Mouse (Mus musculus) heart, adult 2 months (tissue): ENCODE results near the gene Tax1bp3. TPM values are rescaled to one million over a fixed set of nuclear protein-coding genes. Genes with fewer than 3 reads are reported as not detected.

Experiments used
- DNase-seq, 2 experiments: peaks; one replicate each; pipeline ENCODE4 v3.0.0; 2021
- H3K27ac ChIP-seq: fragments of 200-600 bp; 2 replicates; pipeline ENCODE4 v1.8.1; 2022
- H3K27me3 ChIP-seq: fragments of 200-500 bp; 2 replicates; pipeline ENCODE4 v1.6.1; 2012; ENCODE audit warnings: mild to moderate bottlenecking, low read length, inconsistent platforms, mixed read lengths; ENCODE audit not compliant: control insufficient read depth, insufficient read depth
- H3K36me3 ChIP-seq: fragments of 200-500 bp; 2 replicates; pipeline ENCODE4 v1.6.1; 2012; ENCODE audit warnings: low read length, inconsistent platforms; ENCODE audit not compliant: control insufficient read depth, insufficient read depth
- H3K4me1 ChIP-seq: fragments of 200-500 bp; 2 replicates; pipeline ENCODE4 v1.6.1; 2011; ENCODE audit warnings: low read length; ENCODE audit not compliant: control insufficient read depth, insufficient read depth
- H3K4me3 ChIP-seq: fragments of 200-600 bp; 2 replicates; pipeline ENCODE4 v1.8.1; 2022
- H3K79me2 ChIP-seq: fragments of 200-500 bp; replicated peaks from 2 replicates; pipeline ENCODE4 v1.6.1; 2012; ENCODE audit warnings: mild to moderate bottlenecking, inconsistent platforms, low read length, moderate library complexity, mixed read lengths; ENCODE audit not compliant: control insufficient read depth, insufficient read depth
- H3K9ac ChIP-seq: fragments of 200-500 bp; 2 replicates; pipeline ENCODE4 v1.6.1; 2012; ENCODE audit warnings: low read depth, mild to moderate bottlenecking, control low read depth, inconsistent platforms, low read length, mixed read lengths
- CTCF ChIP-seq: fragments of 200-600 bp; IDR thresholded peaks from 2 replicates; pipeline ENCODE4 v1.8.1; 2022; ENCODE audit warnings: antibody characterized with exemption, mild to moderate bottlenecking, moderate library complexity
- EP300 ChIP-seq: fragments of 200-500 bp; IDR thresholded peaks from 2 replicates; pipeline ENCODE4 v1.6.1; 2011; ENCODE audit warnings: low read depth, low read length, control low read depth; ENCODE audit not compliant: insufficient read depth
- POLR2A ChIP-seq: fragments of 200-500 bp; IDR thresholded peaks from 2 replicates; pipeline ENCODE4 v1.6.1; 2011; ENCODE audit warnings: mild to moderate bottlenecking, low read depth, low read length, control low read depth; ENCODE audit not compliant: insufficient read depth
- WGBS: fragments of 180-500 bp; shearing (Covaris S2); methylation state at CpG from one replicate; pipeline ENCODE4 v1.1.7; 2018; 5-methylcytosine and 5-hydroxymethylcytosine counted together
- intact Hi-C: fragments of 180-260 bp; cut with DNase I; formaldehyde crosslinking; loops from one replicate; pipeline ENCODE4 v1.15.1; 2025
- polyA plus RNA-seq: library from polyadenylated mRNA; depleted of rRNA; stranded (reverse); fragments of >200 nt; gene quantifications from 2 replicates; pipeline ENCODE4 v1.2.3, GENCODE M21; 2012
- total RNA-seq, 2 experiments: library from RNA; stranded (reverse); gene quantifications; 2 replicates each; pipeline ENCODE4 v1.2.3; 2021

Gene Tax1bp3
- total and polyA plus RNA-seq, 3 experiments: 45.0 to 60.4 (median 48.5) TPM

GRCm38 (mm10) chr11:73168576-73168975, 8.3 kb upstream of the Tax1bp3 start:
- intact Hi-C loops: loop anchor here (5.0 kb wide), 1 partner anchor 34 kb away; no protein-coding TSS in a partner anchor
- no peak for DNase-seq
- H3K9ac ChIP-seq: no peak overlapping the region
- no peak overlapping the region for H3K27ac ChIP-seq
- peaks cover 5% of the 10 kb centered on the region; the same call in 1 of the 2 replicates for H3K36me3 ChIP-seq
- WGBS: 68% methylated on average over 6 of the region's 6 CpGs
- no peaks in the 10 kb centered on the region for H3K79me2 ChIP-seq
- no peaks in the 10 kb centered on the region for H3K27me3 ChIP-seq
- no peak overlapping the region for H3K4me3 ChIP-seq
- H3K4me1 ChIP-seq: peaks cover 16% of the 10 kb centered on the region
- no peak for TF ChIP-seq POLR2A
- TF ChIP-seq CTCF: no peak
- no peak for TF ChIP-seq EP300

- Histone ChIP-seq H3K4me3 (no peak overlapping the region), H3K36me3 (peaks cover 5% of the 10 kb centered on the region; the same call in 1 of the 2 replicates), H3K9ac (no peak overlapping the region), H3K79me2 (no peaks in the 10 kb centered on the region), H3K27me3 (no peaks in the 10 kb centered on the region), H3K27ac (no peak overlapping the region), H3K4me1 (peaks cover 16% of the 10 kb centered on the region)
- DNase-seq: peak; percentile 43 to 59
- TF ChIP-seq EP300 (no peak), CTCF (peak; percentile 79), POLR2A (no peak)
- intact Hi-C loops: loop anchor here (5.0 kb wide), 1 partner anchor 33 kb away; no protein-coding TSS in a partner anchor
- 53% methylated on average over 4 of the region's 4 CpGs for WGBS
These were observed 7.7 kb upstream of the Tax1bp3 start for GRCm38 (mm10) chr11:73169231-73169630.

- Histone ChIP-seq H3K27ac (peak overlapping the region; percentile 61), H3K4me3 (no peak overlapping the region), H3K4me1 (peaks cover 19% of the 10 kb centered on the region), H3K36me3 (peaks cover 10% of the 10 kb centered on the region), H3K27me3 (no peaks in the 10 kb centered on the region), H3K9ac (no peak overlapping the region; the same call in 1 of the 2 replicates), H3K79me2 (peaks cover 2% of the 10 kb centered on the region)
- 20% methylated on average over 5 of the region's 5 CpGs for WGBS
- intact Hi-C loops: no loop called here
- TF ChIP-seq EP300 (0 out of 2 replicates have a peak, but pooled peaks have one; percentile 44), POLR2A (peak; percentile 18; the same call in 1 of the 2 replicates), CTCF (no peak)
- peak; percentile 65 to 80 for DNase-seq
These were observed 4.7 kb upstream of the Tax1bp3 start for GRCm38 (mm10) chr11:73172186-73172585.

GRCm38 (mm10) chr11:73175612-73176011, 1.3 kb upstream of the Tax1bp3 start:
- H3K9ac ChIP-seq: no peak overlapping the region
- H3K27ac ChIP-seq: no peak overlapping the region
- no peak for DNase-seq
- 38% methylated on average over 8 of the region's 8 CpGs for WGBS
- H3K4me3 ChIP-seq: peak overlapping the region; percentile 94
- no peaks in the 10 kb centered on the region for H3K27me3 ChIP-seq
- H3K4me1 ChIP-seq: peaks cover 23% of the 10 kb centered on the region
- intact Hi-C loops: no loop called here
- H3K79me2 ChIP-seq: peaks cover 2% of the 10 kb centered on the region
- H3K36me3 ChIP-seq: peaks cover 10% of the 10 kb centered on the region
- no peak for TF ChIP-seq POLR2A
- TF ChIP-seq EP300: no peak
- no peak for TF ChIP-seq CTCF

GRCm38 (mm10) chr11:73176186-73176585, 697 bp upstream of the Tax1bp3 start:
- peak overlapping the region; percentile 91 for H3K9ac ChIP-seq
- intact Hi-C loops: no loop called here
- H3K79me2 ChIP-seq: peaks cover 2% of the 10 kb centered on the region
- WGBS: under 1% methylated on average over 15 of the region's 15 CpGs
- peak overlapping the region; percentile 94 for H3K4me3 ChIP-seq
- H3K27ac ChIP-seq: peak overlapping the region; percentile 99
- no peak for TF ChIP-seq POLR2A
- TF ChIP-seq EP300: no peak
- TF ChIP-seq CTCF: no peak
- H3K27me3 ChIP-seq: no peaks in the 10 kb centered on the region
- peaks cover 21% of the 10 kb centered on the region for H3K4me1 ChIP-seq
- no peak for DNase-seq
- H3K36me3 ChIP-seq: peaks cover 10% of the 10 kb centered on the region

- H3K4me1 ChIP-seq: peaks cover 10% of the 10 kb centered on the region
- H3K36me3 ChIP-seq: peaks cover 7% of the 10 kb centered on the region
- DNase-seq: peak; percentile 87 to 88
- intact Hi-C loops: loop anchor here (1.0 kb wide), 1 partner anchor 39 kb away; the partner anchor contains the start of gene Haspin
- H3K9ac ChIP-seq: peak overlapping the region; percentile 87
- 2% methylated on average over 28 of the region's 28 CpGs for whole genome bisulfite sequencing
- peaks cover 2% of the 10 kb centered on the region for H3K79me2 ChIP-seq
- no peaks in the 10 kb centered on the region for H3K27me3 ChIP-seq
- peak overlapping the region; percentile 99 for H3K27ac ChIP-seq
- no peak for TF ChIP-seq CTCF
- 0 out of 2 replicates have a peak, but pooled peaks have one; percentile 28 for TF ChIP-seq EP300
- peak overlapping the region; percentile 94 for H3K4me3 ChIP-seq
These were observed 609 bp downstream of the Tax1bp3 start for GRCm38 (mm10) chr11:73177509-73177875.
